Mouse (Mus musculus): ENCODE data around the gene Smarcal1. TPM values are rescaled to one million over a fixed set of nuclear protein-coding genes. Genes with fewer than 3 reads are reported as not detected.

Gene Smarcal1
- total RNA-seq (2023) = 37.2 TPM

DNA sequence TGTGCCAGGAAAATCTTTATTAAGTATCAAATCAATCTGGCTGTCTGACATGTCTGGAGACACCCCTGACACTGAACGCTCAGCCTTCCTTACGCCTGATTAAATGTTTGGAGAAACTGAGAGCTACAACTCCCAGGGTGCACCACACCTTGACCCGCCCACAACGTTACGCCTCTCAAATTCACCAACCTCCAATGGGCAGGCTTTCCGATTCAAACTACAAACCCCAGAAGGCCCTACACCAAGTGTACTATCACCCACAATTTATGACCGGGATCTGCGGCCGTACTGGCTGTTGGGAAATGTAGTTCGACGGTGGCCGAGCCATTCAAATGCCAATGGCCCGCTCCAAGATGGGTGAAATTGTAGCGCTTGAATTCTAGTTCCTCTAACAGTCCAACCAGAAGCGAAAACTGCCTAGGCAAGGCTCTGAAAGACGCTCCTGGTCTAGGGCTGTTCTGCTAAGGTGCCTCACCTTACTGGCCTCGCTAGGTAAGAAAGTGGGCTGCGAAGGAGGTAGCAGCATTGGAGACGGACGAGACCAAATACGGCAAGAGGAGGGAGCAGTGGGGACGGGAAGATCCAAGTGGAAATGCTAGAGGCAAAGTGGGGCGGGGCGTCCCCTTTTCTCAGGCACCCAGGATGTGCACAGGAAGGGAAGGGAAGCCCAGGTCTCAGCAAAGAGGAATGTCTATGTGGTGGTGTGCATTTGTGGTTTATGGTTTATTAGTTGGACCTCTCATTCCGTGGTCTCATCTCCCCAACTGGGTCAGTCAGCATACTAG, at the start of gene Smarcal1:
Gene Smarcal1, plus strand, starts transcription at position 305 of the 785 bp plus-strand sequence.

DNA sequence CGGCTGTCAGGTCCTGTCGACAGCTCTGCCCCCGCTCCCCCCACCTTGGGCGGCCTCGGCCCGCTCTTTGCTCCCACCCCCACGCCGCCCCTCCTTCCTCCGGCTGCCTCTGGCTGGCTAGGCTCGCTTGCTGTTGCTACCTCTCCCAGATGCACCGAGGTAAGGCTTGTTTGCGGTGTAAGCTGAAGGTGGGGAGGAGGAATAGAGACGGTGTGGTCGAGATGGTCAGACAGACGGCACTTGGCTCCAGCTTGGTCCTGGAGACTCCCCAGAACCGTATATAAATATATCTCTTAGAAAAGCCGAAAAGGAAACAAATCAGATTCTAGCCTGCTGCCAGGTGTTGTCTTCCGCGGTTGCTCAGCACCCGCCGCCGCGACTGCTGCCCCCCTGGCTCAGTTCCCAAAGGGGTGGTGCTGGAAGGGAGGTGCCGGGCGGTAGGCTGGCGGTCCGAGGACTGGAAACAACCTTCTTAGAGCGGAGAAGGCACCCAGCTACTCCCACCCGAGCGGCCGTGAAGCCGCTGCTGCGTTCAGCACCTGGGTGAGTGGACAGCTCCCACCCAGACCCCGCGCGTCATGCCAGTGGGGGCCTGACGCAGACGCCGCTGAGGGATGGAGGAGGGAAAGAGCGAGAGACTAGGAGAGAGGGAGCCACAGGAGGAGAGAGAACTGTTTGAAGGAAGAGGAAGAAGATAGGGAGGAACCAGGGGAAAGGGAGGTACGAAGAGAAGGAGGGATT, 46.3 kb upstream of the Smarcal1 start, which contains the start of gene March4:
Gene March4, minus strand, starts transcription at position 320 of the 741 bp plus-strand sequence.

Other genes with a start within 250 kb of the Smarcal1 start
- gene March4, start 46.3 kb upstream of the Smarcal1 start, total RNA-seq (2023) = not detected
- gene Ankar, start 117.3 kb downstream of the Smarcal1 start, total RNA-seq (2023) = not detected
- gene Rpl37a, start 128.0 kb downstream of the Smarcal1 start, total RNA-seq (2023) = 3,789 TPM
- not detected for gene Igfbp2, start 241.3 kb downstream of the Smarcal1 start, total RNA-seq (2023)

All from CD8-positive naive resting alpha-beta T cell, adult 57 days (primary cell).